Mouse (Mus musculus) forebrain, embryonic 16.5 days (tissue): Measurements from ENCODE around the gene Senp7. TPM values are rescaled to one million over a fixed set of nuclear protein-coding genes. Genes with fewer than 3 reads are reported as not detected.
"Not testable (repeated sequence)": the region's sequence is repeated elsewhere in the genome, so short reads cannot be mapped to it uniquely, and the experiment has no call there.

ENCODE experiments used
- ATAC-seq: fragments of 200-750 bp; cut with Nextera tagmentation; 2 replicates; pipeline ENCODE4 v1.8.0; 2017; ENCODE audit warnings: mild to moderate bottlenecking, moderate library complexity
- H3K27ac ChIP-seq: fragments of 300-500 bp; sonication (generic); 2 replicates; pipeline ENCODE4 v1.5.1; 2014; ENCODE audit warnings: low read length, control low read depth
- H3K27me3 ChIP-seq: fragments of 300-500 bp; sonication (generic); replicated peaks from 2 replicates; pipeline ENCODE4 v1.6.1; 2014; ENCODE audit warnings: low read length; ENCODE audit not compliant: control insufficient read depth, insufficient read depth
- H3K36me3 ChIP-seq: fragments of 300-500 bp; sonication (generic); 2 replicates; pipeline ENCODE4 v1.6.1; 2014; ENCODE audit not compliant: control insufficient read depth, insufficient read depth
- H3K4me1 ChIP-seq: fragments of 300-500 bp; sonication (generic); replicated peaks from 2 replicates; pipeline ENCODE4 v1.6.1; 2014; ENCODE audit warnings: low read length; ENCODE audit not compliant: control insufficient read depth, insufficient read depth
- H3K4me2 ChIP-seq: fragments of 300-500 bp; sonication (generic); 2 replicates; pipeline ENCODE4 v1.6.1; 2014; ENCODE audit warnings: mild to moderate bottlenecking, low read length, control low read depth
- H3K4me3 ChIP-seq: fragments of 300-500 bp; sonication (generic); replicated peaks from 2 replicates; pipeline ENCODE4 v1.5.1; 2014; ENCODE audit warnings: mild to moderate bottlenecking, low read length, control low read depth
- H3K9ac ChIP-seq: fragments of 300-500 bp; sonication (generic); replicated peaks from 2 replicates; pipeline ENCODE4 v1.6.1; 2014; ENCODE audit warnings: low read depth, low read length, control low read depth
- H3K9me3 ChIP-seq: fragments of 300-500 bp; sonication (generic); 2 replicates; pipeline ENCODE4 v1.6.1; 2016; ENCODE audit warnings: low read length; ENCODE audit not compliant: control insufficient read depth
- whole genome bisulfite sequencing: fragments of 180-500 bp; shearing (Covaris S2); extraction: QIAGEN DNeasy Blood & Tissue Kit; methylation state at CpG from one replicate; pipeline ENCODE4 v1.1.7; 2014; 5-methylcytosine and 5-hydroxymethylcytosine counted together
- polyA plus RNA-seq: library from polyadenylated mRNA; unstranded; fragments of >200 nt; fragmentation: Nextera tagmentation; extraction: Ambion mirVana; gene quantifications from 2 replicates; pipeline ENCODE4 v1.2.1, GENCODE M21; 2015

The Senp7 gene
- polyA plus RNA-seq, 1 experiment from 2014 or later: 60.2 TPM

DNA sequence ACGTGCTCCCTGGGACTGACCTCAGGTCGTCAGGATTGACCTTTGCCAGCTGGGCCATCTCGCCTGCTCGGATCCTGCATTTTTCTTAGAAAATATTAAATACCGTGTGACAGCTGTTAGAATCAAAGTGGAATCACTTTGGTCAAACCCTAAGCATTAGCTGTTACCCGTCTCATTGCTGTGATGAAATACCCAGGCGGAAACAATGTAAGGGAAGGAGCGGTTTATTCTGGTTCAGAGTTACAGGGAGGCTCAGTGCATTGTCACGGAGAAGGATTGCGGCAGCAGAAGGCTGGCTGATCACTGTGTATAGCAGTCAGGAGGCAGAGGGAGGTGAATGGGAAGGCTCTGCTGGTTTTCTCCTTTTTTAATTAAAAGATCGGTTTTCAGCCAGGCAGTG lies 14.8 kb downstream of the Senp7 start:
- WGBS: 75% methylated on average over 11 of the region's 11 CpGs
- H3K36me3 ChIP-seq: no peaks in the 10 kb centered on the region
- H3K4me1 ChIP-seq: no peaks in the 10 kb centered on the region
- no peak overlapping the region for H3K4me3 ChIP-seq
- no peak overlapping the region for H3K9ac ChIP-seq
- no peak overlapping the region for H3K4me2 ChIP-seq
- ATAC-seq: no peak
- no peaks in the 10 kb centered on the region for H3K9me3 ChIP-seq
- no peak overlapping the region for H3K27ac ChIP-seq
- 0 out of 2 replicates have a peak, but pooled peaks cover 3% of the 10 kb centered on the region for H3K27me3 ChIP-seq

GRCm38 (mm10) chr16:56064334-56064990 lies 16.3 kb downstream of the Senp7 start:
- peak overlapping the region; percentile 39 for H3K4me3 ChIP-seq
- peak overlapping the region; percentile 78 for H3K4me2 ChIP-seq
- H3K9ac ChIP-seq: peak overlapping the region; percentile 45; the same call in 1 of the 2 replicates
- 1% methylated on average over 20 of the region's 20 CpGs for WGBS
- 0 out of 2 replicates have a peak, but pooled peaks cover 3% of the 10 kb centered on the region for H3K27me3 ChIP-seq
- no peaks in the 10 kb centered on the region for H3K4me1 ChIP-seq
- H3K9me3 ChIP-seq: no peaks in the 10 kb centered on the region
- no peaks in the 10 kb centered on the region for H3K36me3 ChIP-seq
- ATAC-seq: peak; percentile 94
- H3K27ac ChIP-seq: no peak overlapping the region

DNA sequence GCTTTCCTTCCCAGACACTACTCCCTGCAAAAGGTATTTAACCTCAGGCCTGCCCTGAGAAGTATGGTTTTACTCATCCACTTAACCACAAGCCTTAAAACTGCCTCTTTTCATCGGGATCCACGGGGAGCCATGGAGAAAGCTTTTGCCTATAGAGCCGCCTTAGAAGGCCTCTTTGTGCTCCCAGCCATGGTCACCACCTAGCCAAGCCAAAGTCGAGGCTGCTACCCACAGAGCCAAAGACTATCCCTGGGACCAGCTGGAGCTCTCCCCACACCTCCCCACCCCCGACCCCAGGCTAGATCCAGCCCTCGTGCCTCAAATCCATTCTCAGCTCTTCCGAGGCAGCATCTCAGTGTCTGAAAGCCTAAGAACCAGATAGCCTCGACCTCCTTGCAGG lies 18.0 kb downstream of the Senp7 start:
- Histone ChIP-seq H3K27ac (no peak overlapping the region), H3K27me3 (0 out of 2 replicates have a peak, but pooled peaks cover 3% of the 10 kb centered on the region), H3K9ac (no peak overlapping the region), H3K4me1 (no peaks in the 10 kb centered on the region), H3K4me2 (no peak overlapping the region), H3K9me3 (no peaks in the 10 kb centered on the region), H3K4me3 (no peak overlapping the region), H3K36me3 (no peaks in the 10 kb centered on the region)
- ATAC-seq: no peak
- 21% methylated on average over 8 of the region's 8 CpGs for WGBS

GRCm38 (mm10) chr16:56068523-56069070 lies 20.5 kb downstream of the Senp7 start:
- Histone ChIP-seq H3K9ac (no peak overlapping the region), H3K27me3 (0 out of 2 replicates have a peak, but pooled peaks cover 3% of the 10 kb centered on the region), H3K36me3 (no peaks in the 10 kb centered on the region), H3K4me3 (no peak overlapping the region), H3K4me2 (no peak overlapping the region), H3K27ac (no peak overlapping the region), H3K4me1 (no peaks in the 10 kb centered on the region), H3K9me3 (no peaks in the 10 kb centered on the region)
- no peak for ATAC-seq
- WGBS: 91% methylated on average over 6 of the region's 6 CpGs

GRCm38 (mm10) chr16:56071317-56072232 lies 23.4 kb downstream of the Senp7 start:
- peaks cover 7% of the 10 kb centered on the region for H3K4me1 ChIP-seq
- H3K9me3 ChIP-seq: no peaks in the 10 kb centered on the region
- H3K4me3 ChIP-seq: no peak overlapping the region
- H3K27me3 ChIP-seq: 0 out of 2 replicates have a peak, but pooled peaks cover 3% of the 10 kb centered on the region
- no peak for ATAC-seq
- H3K27ac ChIP-seq: no peak overlapping the region
- 45% methylated on average over 5 of the region's 5 CpGs for WGBS
- no peaks in the 10 kb centered on the region for H3K36me3 ChIP-seq
- H3K9ac ChIP-seq: no peak overlapping the region
- H3K4me2 ChIP-seq: no peak overlapping the region

- H3K4me2 ChIP-seq: no peak overlapping the region
- H3K4me1 ChIP-seq: peaks cover 10% of the 10 kb centered on the region
- H3K9me3 ChIP-seq: no peaks in the 10 kb centered on the region
- no peak overlapping the region for H3K4me3 ChIP-seq
- H3K9ac ChIP-seq: no peak overlapping the region
- WGBS: 81% methylated on average over 6 of the region's 6 CpGs
- no peaks in the 10 kb centered on the region for H3K36me3 ChIP-seq
- 0 out of 2 replicates have a peak, but pooled peaks cover 3% of the 10 kb centered on the region for H3K27me3 ChIP-seq
- ATAC-seq: no peak
- no peak overlapping the region for H3K27ac ChIP-seq
Measured at GRCm38 (mm10) chr16:56072533-56072932, 24.4 kb downstream of the Senp7 start.

- 93% methylated on average over 6 of the region's 6 CpGs for WGBS
- not testable (repeated sequence) for H3K4me3 ChIP-seq, H3K36me3 ChIP-seq, H3K27me3 ChIP-seq, H3K4me2 ChIP-seq, ATAC-seq, H3K9ac ChIP-seq, H3K9me3 ChIP-seq, H3K27ac ChIP-seq
- peaks cover 10% of the 10 kb centered on the region for H3K4me1 ChIP-seq
Measured at GRCm38 (mm10) chr16:56073150-56073549, 25.0 kb downstream of the Senp7 start.

- Histone ChIP-seq H3K27me3 (no peaks in the 10 kb centered on the region), H3K9me3 (no peaks in the 10 kb centered on the region), H3K4me3 (no peak overlapping the region), H3K4me2 (no peak overlapping the region), H3K4me1 (peaks cover 10% of the 10 kb centered on the region), H3K36me3 (no peaks in the 10 kb centered on the region), H3K9ac (no peak overlapping the region), H3K27ac (no peak overlapping the region)
- no peak for ATAC-seq
- 92% methylated on average over 1 of the region's 1 CpGs for WGBS
Measured at GRCm38 (mm10) chr16:56074122-56074521, 26.0 kb downstream of the Senp7 start.

GRCm38 (mm10) chr16:56074565-56074964 lies 26.4 kb downstream of the Senp7 start:
- Histone ChIP-seq H3K9me3 (no peaks in the 10 kb centered on the region), H3K4me2 (no peak overlapping the region), H3K27ac (peak overlapping the region; percentile 33; the same call in 1 of the 2 replicates), H3K36me3 (no peaks in the 10 kb centered on the region), H3K27me3 (no peaks in the 10 kb centered on the region), H3K9ac (no peak overlapping the region), H3K4me1 (peaks cover 10% of the 10 kb centered on the region), H3K4me3 (no peak overlapping the region)
- ATAC-seq: peak; percentile 13
- 89% methylated on average over 5 of the region's 5 CpGs for WGBS
